In genomic region chr6:88242604-88243003, GRCm38 (mm10) we compare ENCODE assay signal across 8 mouse cellular contexts. TPM values are rescaled to one million over a fixed set of nuclear protein-coding genes. Genes with fewer than 3 reads are reported as not detected.
DNase-seq lines count a peak whose midpoint lies in the region; ATAC-seq and TF ChIP-seq lines count a peak whose summit lies in the region.

No protein-coding gene starts in this region.

- no peaks in the 10 kb centered on the region for H3K36me3 ChIP-seq in embryonic facial prominence, embryonic 13.5 days
- no peaks in the 10 kb centered on the region for H3K36me3 ChIP-seq in heart, adult 2 months (ENCODE audit: control insufficient read depth, insufficient read depth, low read length)
- no peaks in the 10 kb centered on the region for H3K36me3 ChIP-seq in liver, embryonic 15.5 days (replicated peaks)
- H3K36me3 ChIP-seq in neural tube, embryonic 13.5 days = no peaks in the 10 kb centered on the region

- no peak overlapping the region for H3K27ac ChIP-seq in embryonic facial prominence, embryonic 13.5 days
- H3K27ac ChIP-seq in heart, adult 2 months = no peak overlapping the region
- no peak overlapping the region for H3K27ac ChIP-seq in liver, embryonic 15.5 days (replicated peaks)
- H3K27ac ChIP-seq in neural tube, embryonic 13.5 days (replicated peaks) = no peak overlapping the region

- peaks cover 13% of the 10 kb centered on the region; the same call in 1 of the 2 replicates for H3K4me1 ChIP-seq in embryonic facial prominence, embryonic 13.5 days
- peaks cover 1% of the 10 kb centered on the region; the same call in 1 of the 2 replicates for H3K4me1 ChIP-seq in heart, adult 2 months (ENCODE audit: control insufficient read depth, insufficient read depth, low read length)
- H3K4me1 ChIP-seq in liver, embryonic 15.5 days (replicated peaks) = no peaks in the 10 kb centered on the region
- H3K4me1 ChIP-seq in neural tube, embryonic 13.5 days (replicated peaks) = no peaks in the 10 kb centered on the region

- peaks cover 18% of the 10 kb centered on the region; the same call in 1 of the 2 replicates for H3K27me3 ChIP-seq in embryonic facial prominence, embryonic 13.5 days
- H3K27me3 ChIP-seq in heart, adult 2 months (ENCODE audit: control insufficient read depth, insufficient read depth, low read length) = no peaks in the 10 kb centered on the region
- peaks cover 38% of the 10 kb centered on the region for H3K27me3 ChIP-seq in liver, embryonic 15.5 days
- peaks cover 54% of the 10 kb centered on the region for H3K27me3 ChIP-seq in neural tube, embryonic 13.5 days

- no peak overlapping the region for H3K4me3 ChIP-seq in embryonic facial prominence, embryonic 13.5 days
- no peak overlapping the region for H3K4me3 ChIP-seq in heart, adult 2 months
- no peak overlapping the region for H3K4me3 ChIP-seq in liver, embryonic 15.5 days (replicated peaks)
- H3K4me3 ChIP-seq in neural tube, embryonic 13.5 days = no peak overlapping the region

- WGBS in embryonic facial prominence, embryonic 13.5 days = 3% methylated on average over 15 of the region's 15 CpGs
- 8% methylated on average over 15 of the region's 15 CpGs for WGBS in heart, adult 2 months
- 2% methylated on average over 15 of the region's 15 CpGs for WGBS in liver, embryonic 15.5 days (ENCODE audit: insufficient replicate concordance)
- under 1% methylated on average over 15 of the region's 15 CpGs for WGBS in neural tube, embryonic 13.5 days

- no peak for TF ChIP-seq POLR2A in heart, adult 2 months (IDR thresholded peaks at IDR 0.05; ENCODE audit: insufficient read depth, low read depth, low read length)

- no peaks in the 10 kb centered on the region for H3K9me3 ChIP-seq in embryonic facial prominence, embryonic 13.5 days
- H3K9me3 ChIP-seq in liver, embryonic 15.5 days (replicated peaks) = no peaks in the 10 kb centered on the region
- no peaks in the 10 kb centered on the region for H3K9me3 ChIP-seq in neural tube, embryonic 13.5 days

- DNase-seq in B cell, adult 2 months = peak; percentile 9 to 21
- peak; percentile 81 for DNase-seq in adrenal gland, postnatal 14 days
- DNase-seq in heart, adult 2 months = peak; percentile 59 to 78
- DNase-seq in kidney, adult 11 months = peak; percentile 56
- peak; percentile 58 for DNase-seq in urinary bladder, adult 2 months (ENCODE audit: low spot score)

- intact Hi-C loops in heart, adult 2 months (cut with DNase I) = loop anchor here (1.0 to 5.0 kb wide), 4 partner anchors 53 to 190 kb away; no protein-coding TSS in a partner anchor

- ATAC-seq in embryonic facial prominence, embryonic 13.5 days (ENCODE audit: insufficient number of reproducible peaks, insufficient read depth, low FRiP score, low TSS enrichment, low read depth) = peak; percentile 17; the same call in 1 of the 2 replicates
- peak; percentile 40; the same call in 1 of the 2 replicates for ATAC-seq in liver, embryonic 15.5 days (ENCODE audit: insufficient read depth)
- ATAC-seq in neural tube, embryonic 13.5 days (ENCODE audit: low read depth) = peak; percentile 78; the same call in 1 of the 2 replicates

- peak overlapping the region; percentile 30 for H3K4me2 ChIP-seq in embryonic facial prominence, embryonic 13.5 days
- H3K4me2 ChIP-seq in liver, embryonic 15.5 days = no peak overlapping the region
- peak overlapping the region; percentile 18; the same call in 1 of the 2 replicates for H3K4me2 ChIP-seq in neural tube, embryonic 13.5 days

- H3K79me2 ChIP-seq in heart, adult 2 months (replicated peaks; ENCODE audit: control insufficient read depth, insufficient read depth, low read length) = no peaks in the 10 kb centered on the region

- TF ChIP-seq CTCF in heart, adult 2 months (IDR thresholded peaks at IDR 0.05) = peak; percentile 98

- TF ChIP-seq EP300 in heart, adult 2 months (IDR thresholded peaks at IDR 0.05; ENCODE audit: insufficient read depth, low read depth, low read length) = 0 out of 2 replicates have a peak, but pooled peaks have one; percentile 48

- H3K9ac ChIP-seq in embryonic facial prominence, embryonic 13.5 days = no peak overlapping the region
- H3K9ac ChIP-seq in heart, adult 2 months (ENCODE audit: low read depth, low read length) = no peak overlapping the region
- no peak overlapping the region for H3K9ac ChIP-seq in liver, embryonic 15.5 days
- H3K9ac ChIP-seq in neural tube, embryonic 13.5 days = no peak overlapping the region

RNA-seq across cellular contexts. Expression of gene Dnajb8, which starts 20.5 kb away (rescaled TPM):
- total RNA-seq in adrenal gland, postnatal 14 days (2021) = not detected in 2 replicates
- not detected in 2 replicates for polyA plus RNA-seq in embryonic facial prominence, embryonic 13.5 days (2015; fragmentation: Nextera tagmentation; extraction: Ambion mirVana)
- total RNA-seq in heart, adult 2 months (2021) = not detected
- 0.29 TPM in 1 of 2 replicates, not detected in the other for polyA plus RNA-seq in heart, adult 2 months (2012; rRNA removed)
- polyA plus RNA-seq in liver, embryonic 15.5 days (2015; fragmentation: Nextera tagmentation; extraction: Ambion mirVana) = not detected in 2 replicates
- polyA plus RNA-seq in neural tube, embryonic 13.5 days (2015; fragmentation: Nextera tagmentation; extraction: Ambion mirVana) = not detected in 2 replicates
- not detected in 2 replicates for polyA plus RNA-seq in urinary bladder, adult 2 months (2012; rRNA removed)

RNA-seq across cellular contexts. Expression of gene Gata2, which starts 48.9 kb away (rescaled TPM):
- 26.3 and 36.4 TPM in 2 replicates for total RNA-seq in adrenal gland, postnatal 14 days (2021)
- 54.9 and 81.7 TPM in 2 replicates for polyA plus RNA-seq in embryonic facial prominence, embryonic 13.5 days (2015; fragmentation: Nextera tagmentation; extraction: Ambion mirVana)
- total RNA-seq in heart, adult 2 months (2021) = 10 to 100 TPM; 17.8 to 19.6 TPM
- polyA plus RNA-seq in heart, adult 2 months (2012; rRNA removed) = 14.3 and 18.7 TPM in 2 replicates
- 3.5 and 5.2 TPM in 2 replicates for polyA plus RNA-seq in liver, embryonic 15.5 days (2015; fragmentation: Nextera tagmentation; extraction: Ambion mirVana)
- 6.8 and 6.9 TPM in 2 replicates for polyA plus RNA-seq in neural tube, embryonic 13.5 days (2015; fragmentation: Nextera tagmentation; extraction: Ambion mirVana)
- polyA plus RNA-seq in urinary bladder, adult 2 months (2012; rRNA removed) = 41.4 and 55.5 TPM in 2 replicates

Comparison
In these comparisons a context has a peak if more than half of its experiments do, and no peak if none do; other contexts are left out.
1. DNase-seq: peak in every context shown above with its lines; median percentile 81 in adrenal gland, postnatal 14 days; 68 in heart, adult 2 months; 58 in urinary bladder, adult 2 months; 56 in kidney, adult 11 months; 15 in B cell, adult 2 months.
2. ATAC-seq: peak in every context shown above with its lines; median percentile 78 in neural tube, embryonic 13.5 days; 40 in liver, embryonic 15.5 days; 17 in embryonic facial prominence, embryonic 13.5 days.